ENCODE assay signal across 8 mouse cellular contexts in the genomic region with DNA sequence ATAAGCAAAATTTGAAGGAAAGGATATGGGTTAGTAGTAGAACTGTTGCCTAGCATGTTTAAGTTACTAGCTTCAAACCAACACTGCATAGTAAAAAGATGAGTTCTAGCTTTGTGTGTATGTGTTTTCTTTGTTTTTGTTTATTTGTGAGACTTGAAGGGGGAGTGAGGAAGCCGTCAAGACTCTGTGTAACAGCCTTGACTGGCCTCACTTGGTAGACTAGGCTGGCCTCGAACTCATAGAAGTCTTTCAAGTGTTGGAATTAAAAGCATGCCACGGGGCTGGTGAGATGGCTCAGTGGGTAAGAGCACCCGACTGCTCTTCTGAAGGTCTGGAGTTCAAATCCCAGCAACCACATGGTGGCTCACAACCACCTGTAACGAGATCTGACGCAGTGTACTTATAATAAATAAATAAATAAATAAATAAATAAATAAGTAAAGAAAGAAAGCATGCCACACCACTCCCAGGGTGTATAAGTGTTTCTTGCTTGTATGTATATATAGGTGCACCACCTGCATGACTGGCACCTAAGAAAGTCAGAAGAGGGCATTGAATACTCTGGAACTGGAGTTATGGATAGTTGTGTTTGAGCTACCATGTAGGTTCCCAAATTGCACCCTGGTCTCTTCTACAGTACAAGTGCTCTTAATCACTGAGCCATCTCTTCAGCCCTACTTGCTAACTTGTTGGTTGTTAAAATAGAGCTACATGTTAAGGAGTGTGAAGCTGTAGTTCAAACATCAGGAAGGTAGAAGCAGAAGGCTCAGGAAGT. TPM values are rescaled to one million over a fixed set of nuclear protein-coding genes. Genes with fewer than 3 reads are reported as not detected.
DNase-seq lines count a peak whose midpoint lies in the region; ATAC-seq and TF ChIP-seq lines count a peak whose summit lies in the region.
"Had no signal": no experiment of that assay in that cellular context is flagged by ENCODE, and none has a peak within 500 bp of the region (broad histone marks: within the 10 kb centered on the region; RNA-seq: fewer than 3 reads in every experiment).

No protein-coding gene starts in this region.

- H3K4me1 ChIP-seq in kidney, postnatal 0 days (replicated peaks; ENCODE audit: insufficient read depth, low read length) = no peaks in the 10 kb centered on the region
- H3K4me1 ChIP-seq in hindbrain, embryonic 13.5 days (replicated peaks) = peaks cover 20% of the 10 kb centered on the region
- peaks cover 26% of the 10 kb centered on the region for H3K4me1 ChIP-seq in neural tube, embryonic 13.5 days (replicated peaks)

- TF ChIP-seq CTCF in kidney, postnatal 0 days (IDR thresholded peaks at IDR 0.05; ENCODE audit: low read depth) = no peak
- no peak for TF ChIP-seq CTCF in brain, embryonic 14.5 days (IDR thresholded peaks at IDR 0.05; ENCODE audit: borderline replicate concordance, extremely low read depth, insufficient read depth, insufficient read length)

- no peak for ATAC-seq in kidney, postnatal 0 days (replicated peaks; ENCODE audit: low FRiP score, low read depth)
- ATAC-seq in hindbrain, embryonic 13.5 days (ENCODE audit: low FRiP score) = no peak
- no peak for ATAC-seq in neural tube, embryonic 13.5 days (ENCODE audit: low read depth)

- 41% methylated on average over 6 of the region's 6 CpGs for WGBS in kidney, postnatal 0 days
- 50% methylated on average over 6 of the region's 6 CpGs for WGBS in hindbrain, embryonic 13.5 days
- WGBS in neural tube, embryonic 13.5 days = 49% methylated on average over 6 of the region's 6 CpGs

- H3K4me2 ChIP-seq in kidney, postnatal 0 days (ENCODE audit: low read length) = no peak overlapping the region
- H3K4me2 ChIP-seq in hindbrain, embryonic 13.5 days = peak overlapping the region; percentile 19; the same call in 1 of the 2 replicates
- H3K4me2 ChIP-seq in neural tube, embryonic 13.5 days = 0 out of 2 replicates have a peak overlapping the region, but pooled peaks have one; percentile 18

- no peaks in the 10 kb centered on the region for H3K36me3 ChIP-seq in kidney, postnatal 0 days (ENCODE audit: insufficient read depth, low read length)
- H3K36me3 ChIP-seq in hindbrain, embryonic 13.5 days = no peaks in the 10 kb centered on the region
- H3K36me3 ChIP-seq in neural tube, embryonic 13.5 days = no peaks in the 10 kb centered on the region

- no peak overlapping the region for H3K4me3 ChIP-seq in kidney, postnatal 0 days (replicated peaks; ENCODE audit: low read depth, low read length)
- H3K4me3 ChIP-seq in hindbrain, embryonic 13.5 days = no peak overlapping the region
- H3K4me3 ChIP-seq in neural tube, embryonic 13.5 days = no peak overlapping the region

- H3K9ac ChIP-seq in kidney, postnatal 0 days (ENCODE audit: low read depth, low read length) = no peak overlapping the region
- no peak overlapping the region for H3K9ac ChIP-seq in hindbrain, embryonic 13.5 days
- H3K9ac ChIP-seq in neural tube, embryonic 13.5 days = no peak overlapping the region

- no peaks in the 10 kb centered on the region for H3K9me3 ChIP-seq in kidney, postnatal 0 days (replicated peaks; ENCODE audit: low read length)
- no peaks in the 10 kb centered on the region for H3K9me3 ChIP-seq in hindbrain, embryonic 13.5 days
- no peaks in the 10 kb centered on the region for H3K9me3 ChIP-seq in neural tube, embryonic 13.5 days

- no peak for DNase-seq in kidney, postnatal 0 days (ENCODE audit: low spot score)
- no peak for DNase-seq in kidney, postnatal 10 days
- peak; percentile 33 for DNase-seq in brain, embryonic 14.5 days (ENCODE audit: low read depth)
- no peak for DNase-seq in adrenal gland, postnatal 14 days
- no peak for DNase-seq in adrenal gland, adult 2 months

- no peaks in the 10 kb centered on the region for H3K27me3 ChIP-seq in kidney, postnatal 0 days (ENCODE audit: insufficient read depth, low read length)
- H3K27me3 ChIP-seq in hindbrain, embryonic 13.5 days = no peaks in the 10 kb centered on the region
- H3K27me3 ChIP-seq in neural tube, embryonic 13.5 days = no peaks in the 10 kb centered on the region

- TF ChIP-seq POLR2A in brain, embryonic 14.5 days (IDR thresholded peaks at IDR 0.05; ENCODE audit: borderline replicate concordance, extremely low read depth, insufficient read depth, insufficient read length, poor library complexity, severe bottlenecking) = no peak

- 0 out of 2 replicates have a peak overlapping the region, but pooled peaks have one; percentile 44 for H3K27ac ChIP-seq in kidney, postnatal 0 days
- peak overlapping the region; percentile 87 for H3K27ac ChIP-seq in hindbrain, embryonic 13.5 days
- H3K27ac ChIP-seq in neural tube, embryonic 13.5 days (replicated peaks) = peak overlapping the region; percentile 74
- H3K27ac ChIP-seq: macrophage had no signal

RNA-seq across cellular contexts. Expression of a gene that starts 18.9 kb away (rescaled TPM):
- 0.55 and 0.57 TPM in 2 replicates for polyA plus RNA-seq in kidney, postnatal 0 days (2015; fragmentation: Nextera tagmentation; extraction: Ambion mirVana)
- polyA plus RNA-seq in brain, embryonic 14.5 days (2012; rRNA removed) = 0.32 and 1.1 TPM in 2 replicates
- 1.00 and 1.0 TPM in 2 replicates for polyA plus RNA-seq in hindbrain, embryonic 13.5 days (2015; fragmentation: Nextera tagmentation; extraction: Ambion mirVana)
- 0.32 and 1.4 TPM in 2 replicates for polyA plus RNA-seq in neural tube, embryonic 13.5 days (2015; fragmentation: Nextera tagmentation; extraction: Ambion mirVana)
- 0.53 and 0.67 TPM in 2 replicates for total RNA-seq in adrenal gland, postnatal 14 days (2021)
- total RNA-seq in adrenal gland, adult 2 months (2021) = 1 to 10 TPM in 1 of 2 experiments, under 1 TPM in 1; 0.35 to 1.3 TPM
- 0.03 and 0.08 TPM in 2 replicates for polyA plus RNA-seq in adrenal gland, adult 2 months (2012; rRNA removed)

RNA-seq across cellular contexts. Expression of a gene that starts 19.0 kb away (rescaled TPM):
- polyA plus RNA-seq in kidney, postnatal 0 days (2015; fragmentation: Nextera tagmentation; extraction: Ambion mirVana) = 3.5 and 4.7 TPM in 2 replicates
- polyA plus RNA-seq in brain, embryonic 14.5 days (2012; rRNA removed) = 5.9 and 7.6 TPM in 2 replicates
- 5.1 and 6.2 TPM in 2 replicates for polyA plus RNA-seq in hindbrain, embryonic 13.5 days (2015; fragmentation: Nextera tagmentation; extraction: Ambion mirVana)
- polyA plus RNA-seq in neural tube, embryonic 13.5 days (2015; fragmentation: Nextera tagmentation; extraction: Ambion mirVana) = 6.2 and 7.0 TPM in 2 replicates
- 2.9 and 3.6 TPM in 2 replicates for total RNA-seq in adrenal gland, postnatal 14 days (2021)
- 1 to 10 TPM; 1.6 to 2.2 TPM for total RNA-seq in adrenal gland, adult 2 months (2021)
- 0.13 and 0.15 TPM in 2 replicates for polyA plus RNA-seq in adrenal gland, adult 2 months (2012; rRNA removed)
